ENCODE assay signal across 8 mouse cellular contexts in genomic region chr9:109862397-109863044, GRCm38 (mm10). TPM values are rescaled to one million over a fixed set of nuclear protein-coding genes. Genes with fewer than 3 reads are reported as not detected.
A peak's percentile ranks its signal among the peaks of the same experiment; 100 is the strongest.
DNase-seq lines count a peak whose midpoint lies in the region; ATAC-seq lines count a peak whose summit lies in the region.

No protein-coding gene starts in this region.

- no peak overlapping the region for H3K27ac ChIP-seq in hindbrain, embryonic 16.5 days (ENCODE audit: low read depth, low read length)

- H3K9me3 ChIP-seq in hindbrain, embryonic 16.5 days (ENCODE audit: control insufficient read depth, low read length) = no peaks in the 10 kb centered on the region

- no peak overlapping the region for H3K4me3 ChIP-seq in hindbrain, embryonic 16.5 days (ENCODE audit: low read length)

- H3K4me2 ChIP-seq in hindbrain, embryonic 16.5 days (ENCODE audit: low read length) = peak overlapping the region; percentile 50

- ATAC-seq in hindbrain, embryonic 16.5 days = peak; percentile 65; the same call in 1 of the 2 replicates
- ATAC-seq in megakaryocyte progenitor cell, adult 5-6 weeks (replicated peaks; ENCODE audit: poor library complexity) = peak; percentile 80

- H3K27me3 ChIP-seq in hindbrain, embryonic 16.5 days (replicated peaks; ENCODE audit: control insufficient read depth, insufficient read depth, low read length) = no peaks in the 10 kb centered on the region

- WGBS in hindbrain, embryonic 16.5 days = 15% methylated on average over 20 of the region's 20 CpGs

- H3K9ac ChIP-seq in hindbrain, embryonic 16.5 days (ENCODE audit: low read depth, low read length) = no peak overlapping the region; the same call in 1 of the 2 replicates

- H3K4me1 ChIP-seq in hindbrain, embryonic 16.5 days (ENCODE audit: control insufficient read depth, insufficient read depth, low read depth, low read length) = no peaks in the 10 kb centered on the region

- DNase-seq in WW6 (ENCODE audit: low read depth, low spot score) = peak; percentile 45
- DNase-seq in cerebellum, postnatal 4 days (ENCODE audit: low spot score in 2 of 2) = peak; percentile 80 to 85
- DNase-seq in gastrocnemius, adult 18-20 months (ENCODE audit: low spot score) = peak; percentile 70
- peak; percentile 19 to 74 for DNase-seq in left cerebral cortex, adult 8-10 months (ENCODE audit: low spot score in 2 of 2)
- peak; percentile 60 to 82 for DNase-seq in right cerebral cortex, postnatal 10 days (ENCODE audit: low spot score in 2 of 2)
- peak; percentile 86 for DNase-seq in urinary bladder, postnatal 25 days (ENCODE audit: low spot score)

- H3K36me3 ChIP-seq in hindbrain, embryonic 16.5 days (ENCODE audit: control insufficient read depth, insufficient read depth, low read length) = no peaks in the 10 kb centered on the region

RNA-seq across cellular contexts. Expression of gene Cdc25a, which starts 12.9 kb away (rescaled TPM):
- total RNA-seq in gastrocnemius, adult 18-20 months (2021) = 1 to 10 TPM; 3.9 to 4.7 TPM
- polyA plus RNA-seq in hindbrain, embryonic 16.5 days (2015; fragmentation: Nextera tagmentation; extraction: Ambion mirVana) = 9.1 and 11.0 TPM in 2 replicates
- total RNA-seq in left cerebral cortex, adult 8-10 months (2022) = 1 to 10 TPM; 4.8 to 6.1 (median 5.6) TPM
- total RNA-seq in megakaryocyte progenitor cell, adult 5-6 weeks (2015) = 28.8 and 33.8 TPM in 2 replicates
- total RNA-seq in megakaryocyte progenitor cell, adult 5-6 weeks (2017) = 46.3 and 55.2 TPM in 2 replicates

RNA-seq across cellular contexts. Expression of gene Camp, which starts 13.1 kb away (rescaled TPM):
- not detected for total RNA-seq in gastrocnemius, adult 18-20 months (2021)
- 0.44 and 0.64 TPM in 2 replicates for polyA plus RNA-seq in hindbrain, embryonic 16.5 days (2015; fragmentation: Nextera tagmentation; extraction: Ambion mirVana)
- total RNA-seq in left cerebral cortex, adult 8-10 months (2022) = not detected
- total RNA-seq in megakaryocyte progenitor cell, adult 5-6 weeks (2015) = 257 and 482 TPM in 2 replicates
- 178 and 390 TPM in 2 replicates for total RNA-seq in megakaryocyte progenitor cell, adult 5-6 weeks (2017)

RNA-seq across cellular contexts. Expression of gene Nme6, which starts 30.0 kb away (rescaled TPM):
- total RNA-seq in gastrocnemius, adult 18-20 months (2021) = 10 to 100 TPM; 28.8 to 30.8 TPM
- 69.4 and 77.5 TPM in 2 replicates for polyA plus RNA-seq in hindbrain, embryonic 16.5 days (2015; fragmentation: Nextera tagmentation; extraction: Ambion mirVana)
- total RNA-seq in left cerebral cortex, adult 8-10 months (2022) = 10 to 100 TPM in 3 of 4 experiments, 1 to 10 TPM in 1; 9.2 to 13.7 (median 11.5) TPM
- total RNA-seq in megakaryocyte progenitor cell, adult 5-6 weeks (2015) = 60.6 and 62.4 TPM in 2 replicates
- 40.7 and 45.1 TPM in 2 replicates for total RNA-seq in megakaryocyte progenitor cell, adult 5-6 weeks (2017)

RNA-seq across cellular contexts. Expression of gene Spink8, which starts 50.4 kb away (rescaled TPM):
- not detected for total RNA-seq in gastrocnemius, adult 18-20 months (2021)
- not detected in 2 replicates for polyA plus RNA-seq in hindbrain, embryonic 16.5 days (2015; fragmentation: Nextera tagmentation; extraction: Ambion mirVana)
- total RNA-seq in left cerebral cortex, adult 8-10 months (2022) = 1 to 10 TPM in 3 of 4 experiments, under 1 TPM in 1; 0.78 to 5.6 (median 1.9) TPM
- total RNA-seq in megakaryocyte progenitor cell, adult 5-6 weeks (2015) = not detected in 2 replicates
- not detected in 2 replicates for total RNA-seq in megakaryocyte progenitor cell, adult 5-6 weeks (2017)

Comparison
In these comparisons a context has a peak if more than half of its experiments do, and no peak if none do; other contexts are left out.
1. RNA of gene Cdc25a, which starts 12.9 kb away (total RNA-seq): 28.8 to 55.2 TPM in megakaryocyte progenitor cell, adult 5-6 weeks; 4.8 to 6.1 TPM in left cerebral cortex, adult 8-10 months and 3.9 to 4.7 TPM in gastrocnemius, adult 18-20 months; every median in the first group is over 4 times any median in the second.
2. RNA of gene Camp, which starts 13.1 kb away (total RNA-seq): 178 to 482 TPM in megakaryocyte progenitor cell, adult 5-6 weeks; not detected in gastrocnemius, adult 18-20 months and not detected in left cerebral cortex, adult 8-10 months; every median in the first group is over 100 times any median in the second.
3. Peak in every context shown above with its lines, with median percentiles within 50 percentile points of each other: DNase-seq.